Mouse (Mus musculus) hindbrain, embryonic 11.5 days (tissue): Measurements from ENCODE around the gene Itpr1. TPM values are rescaled to one million over a fixed set of nuclear protein-coding genes. Genes with fewer than 3 reads are reported as not detected.

ENCODE experiments used
- ATAC-seq: fragments of 200-750 bp; cut with Nextera tagmentation; 2 replicates; pipeline ENCODE4 v1.8.0; 2017; ENCODE audit warnings: mild to moderate bottlenecking, moderate TSS enrichment, moderate library complexity; ENCODE audit not compliant: low FRiP score
- DNase-seq: peaks from one replicate; pipeline ENCODE4 v3.0.0-alpha.2; 2015; ENCODE audit warnings: low spot score
- H3K27ac ChIP-seq: fragments of 300-500 bp; sonication (generic); 2 replicates; pipeline ENCODE4 v1.5.1; 2014; ENCODE audit warnings: mild to moderate bottlenecking, low read depth, low read length
- H3K27me3 ChIP-seq: fragments of 300-500 bp; sonication (generic); 2 replicates; pipeline ENCODE4 v1.6.1; 2014; ENCODE audit warnings: mild to moderate bottlenecking, low read length, moderate library complexity, mixed read lengths; ENCODE audit not compliant: control insufficient read depth, insufficient read depth
- H3K36me3 ChIP-seq: fragments of 300-500 bp; sonication (generic); 2 replicates; pipeline ENCODE4 v1.6.1; 2014; ENCODE audit warnings: mild to moderate bottlenecking, low read length, moderate library complexity, mixed read lengths; ENCODE audit not compliant: control insufficient read depth, insufficient read depth
- H3K4me1 ChIP-seq: fragments of 300-500 bp; sonication (generic); replicated peaks from 2 replicates; pipeline ENCODE4 v1.6.1; 2014; ENCODE audit warnings: low read length, mixed read lengths; ENCODE audit not compliant: control insufficient read depth, insufficient read depth
- H3K4me2 ChIP-seq: fragments of 300-500 bp; sonication (generic); replicated peaks from 2 replicates; pipeline ENCODE4 v1.6.1; 2014; ENCODE audit warnings: mild to moderate bottlenecking, low read depth, low read length
- H3K4me3 ChIP-seq: fragments of 300-500 bp; sonication (generic); 2 replicates; pipeline ENCODE4 v1.5.1; 2014; ENCODE audit warnings: low read depth, low read length
- H3K9ac ChIP-seq: fragments of 300-500 bp; sonication (generic); 2 replicates; pipeline ENCODE4 v1.6.1; 2014; ENCODE audit warnings: low read depth, low read length
- H3K9me3 ChIP-seq: fragments of 300-500 bp; sonication (generic); 2 replicates; pipeline ENCODE4 v1.6.1; 2016; ENCODE audit warnings: low read length; ENCODE audit not compliant: control insufficient read depth
- whole genome bisulfite sequencing: fragments of 180-500 bp; shearing (Covaris S2); extraction: QIAGEN DNeasy Blood & Tissue Kit; methylation state at CpG from one replicate; pipeline ENCODE4 v1.1.7; 2014; 5-methylcytosine and 5-hydroxymethylcytosine counted together
- polyA plus RNA-seq: library from polyadenylated mRNA; unstranded; fragments of >200 nt; fragmentation: Nextera tagmentation; extraction: Ambion mirVana; gene quantifications from 2 replicates; pipeline ENCODE4 v1.2.1, GENCODE M21; 2014

The Itpr1 gene
- polyA plus RNA-seq, 1 experiment from 2014 or later: 9.6 TPM

DNA sequence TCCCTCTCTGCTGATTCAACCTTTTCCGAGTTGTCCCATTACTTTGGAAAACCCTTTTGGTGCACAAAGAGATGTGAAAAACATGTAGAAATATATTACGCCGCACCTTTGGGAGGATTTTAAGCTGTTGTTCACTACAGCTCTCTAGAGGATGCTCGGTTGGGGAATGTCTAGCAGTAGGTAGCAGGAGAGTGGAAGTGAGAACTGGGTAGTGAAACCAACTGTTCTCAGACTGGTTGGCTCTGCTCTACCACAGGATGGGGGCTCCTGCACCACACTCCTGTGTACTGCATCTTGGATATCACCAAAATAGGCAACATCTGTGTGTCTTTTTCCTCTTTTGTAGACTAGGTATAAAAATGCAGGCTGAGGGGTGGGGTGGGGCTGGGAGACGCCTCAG is 10.0 kb downstream of the Itpr1 start:
- ATAC-seq (no peak), DNase-seq (no peak)
- WGBS: 96% methylated on average over 5 of the region's 5 CpGs
- no peaks in the 10 kb centered on the region for H3K9me3 ChIP-seq
- H3K27me3 ChIP-seq: no peaks in the 10 kb centered on the region
- no peaks in the 10 kb centered on the region for H3K36me3 ChIP-seq
- no peak overlapping the region for H3K4me2 ChIP-seq
- H3K9ac ChIP-seq: no peak overlapping the region
- H3K4me1 ChIP-seq: no peaks in the 10 kb centered on the region
- no peak overlapping the region for H3K27ac ChIP-seq
- H3K4me3 ChIP-seq: no peak overlapping the region

DNA sequence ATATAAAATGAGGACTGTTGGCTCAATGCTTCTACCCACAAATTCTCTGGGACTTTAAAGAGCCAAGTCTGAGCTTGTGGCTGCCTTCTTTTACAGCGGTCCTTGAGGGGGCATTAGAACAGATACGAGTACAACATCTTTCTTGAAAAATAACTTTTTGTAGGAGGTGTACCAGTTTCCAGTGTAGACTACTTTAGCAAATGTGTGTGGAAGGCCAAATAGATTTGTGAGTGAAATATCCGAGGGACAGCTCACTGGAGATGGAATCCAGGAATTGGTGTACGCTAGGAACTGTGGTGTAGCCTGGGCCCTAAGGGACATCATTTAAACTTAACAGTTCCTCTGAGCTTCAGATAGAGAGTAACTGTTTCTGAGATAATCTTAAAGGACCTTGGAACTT is 11.5 kb downstream of the Itpr1 start:
- no peak overlapping the region for H3K4me2 ChIP-seq
- H3K9ac ChIP-seq: no peak overlapping the region
- no peak overlapping the region for H3K27ac ChIP-seq
- DNase-seq (no peak), ATAC-seq (no peak)
- no peak overlapping the region for H3K4me3 ChIP-seq
- 96% methylated on average over 4 of the region's 4 CpGs for WGBS
- H3K4me1 ChIP-seq: no peaks in the 10 kb centered on the region
- no peaks in the 10 kb centered on the region for H3K27me3 ChIP-seq
- no peaks in the 10 kb centered on the region for H3K36me3 ChIP-seq
- H3K9me3 ChIP-seq: no peaks in the 10 kb centered on the region

DNA sequence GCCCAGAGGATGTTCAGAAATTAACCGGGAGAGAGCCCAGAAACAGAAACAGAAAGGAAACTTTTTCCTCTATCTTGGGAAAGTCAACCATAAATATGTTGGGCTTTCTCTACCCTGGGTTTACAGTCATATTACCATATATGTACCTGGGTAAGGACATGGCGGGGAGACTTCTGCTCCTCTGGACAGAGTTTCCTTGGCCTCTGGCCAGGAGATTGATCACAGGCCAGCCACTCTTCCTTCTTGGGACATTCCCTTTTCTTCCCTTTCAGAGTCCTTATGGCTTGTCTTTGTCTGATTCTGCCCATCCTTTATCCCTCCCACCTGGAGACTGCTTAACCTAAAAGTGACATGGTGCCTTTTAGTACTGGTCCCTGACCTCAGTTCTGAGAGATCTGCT is 12.1 kb downstream of the Itpr1 start:
- WGBS: 86% methylated on average over 2 of the region's 2 CpGs

GRCm38 (mm10) chr6:108226230-108226629 is 13.3 kb downstream of the Itpr1 start:
- Histone ChIP-seq H3K9me3 (no peaks in the 10 kb centered on the region), H3K27ac (no peak overlapping the region), H3K4me3 (no peak overlapping the region), H3K4me1 (no peaks in the 10 kb centered on the region), H3K4me2 (no peak overlapping the region), H3K36me3 (no peaks in the 10 kb centered on the region), H3K9ac (no peak overlapping the region), H3K27me3 (no peaks in the 10 kb centered on the region)
- no peak for ATAC-seq
- WGBS: 57% methylated on average over 7 of the region's 7 CpGs
- DNase-seq: no peak

More for the DNA sequence above, 12.1 kb downstream of the Itpr1 start:
- Histone ChIP-seq H3K9me3 (no peaks in the 10 kb centered on the region), H3K27me3 (no peaks in the 10 kb centered on the region), H3K4me1 (no peaks in the 10 kb centered on the region), H3K4me3 (no peak overlapping the region), H3K9ac (no peak overlapping the region), H3K4me2 (no peak overlapping the region), H3K36me3 (no peaks in the 10 kb centered on the region), H3K27ac (no peak overlapping the region)
- no peak for DNase-seq
- no peak for ATAC-seq

DNA sequence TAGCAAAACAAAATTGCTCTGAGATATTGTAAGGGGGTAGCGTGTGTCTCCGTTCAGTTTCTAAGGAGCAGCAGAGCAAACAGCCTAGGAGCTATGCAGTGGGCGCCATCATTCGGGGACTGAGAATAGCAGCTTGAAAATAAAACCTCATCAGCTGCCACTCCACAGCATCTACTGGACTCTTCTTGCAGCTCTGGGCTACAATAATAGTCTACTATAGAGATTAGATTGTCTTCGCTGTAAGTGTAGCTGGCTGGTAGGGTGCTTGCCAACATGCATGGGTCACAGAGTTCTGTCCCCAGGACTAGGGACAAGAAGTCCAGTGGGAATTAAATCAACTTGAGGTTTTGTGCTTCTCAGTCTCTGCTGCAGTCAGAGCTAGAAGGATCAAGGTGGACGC is 14.6 kb downstream of the Itpr1 start:
- no peak overlapping the region for H3K9ac ChIP-seq
- ATAC-seq: no peak
- H3K27ac ChIP-seq: no peak overlapping the region
- no peaks in the 10 kb centered on the region for H3K9me3 ChIP-seq
- no peaks in the 10 kb centered on the region for H3K27me3 ChIP-seq
- DNase-seq: no peak
- no peaks in the 10 kb centered on the region for H3K4me1 ChIP-seq
- 90% methylated on average over 6 of the region's 6 CpGs for WGBS
- no peaks in the 10 kb centered on the region for H3K36me3 ChIP-seq
- H3K4me2 ChIP-seq: no peak overlapping the region
- H3K4me3 ChIP-seq: no peak overlapping the region

DNA sequence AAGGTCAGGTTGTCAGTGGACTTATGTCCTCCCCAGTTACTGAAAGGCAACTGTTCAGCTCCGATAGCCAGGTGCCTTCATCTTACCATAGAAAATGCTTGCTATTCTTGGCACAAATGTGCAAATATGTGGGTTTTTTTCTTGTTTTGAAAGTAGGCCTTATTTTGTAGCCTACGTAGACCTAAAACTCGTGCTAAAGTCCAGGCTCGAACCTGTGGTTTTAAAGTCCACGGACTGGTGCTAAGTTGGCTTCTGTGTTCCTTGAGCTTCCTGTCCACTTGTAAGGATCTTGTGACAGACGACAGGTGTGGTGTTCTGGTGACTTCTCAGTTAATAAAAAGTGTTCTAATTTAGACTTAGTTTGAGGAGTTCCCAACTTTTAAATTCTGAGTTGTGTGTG is 15.2 kb downstream of the Itpr1 start:
- 73% methylated on average over 6 of the region's 6 CpGs for WGBS
- no peaks in the 10 kb centered on the region for H3K36me3 ChIP-seq
- no peaks in the 10 kb centered on the region for H3K27me3 ChIP-seq
- DNase-seq (no peak), ATAC-seq (no peak)
- no peaks in the 10 kb centered on the region for H3K4me1 ChIP-seq
- no peaks in the 10 kb centered on the region for H3K9me3 ChIP-seq
- H3K27ac ChIP-seq: no peak overlapping the region
- H3K4me2 ChIP-seq: no peak overlapping the region
- H3K9ac ChIP-seq: no peak overlapping the region
- no peak overlapping the region for H3K4me3 ChIP-seq

DNA sequence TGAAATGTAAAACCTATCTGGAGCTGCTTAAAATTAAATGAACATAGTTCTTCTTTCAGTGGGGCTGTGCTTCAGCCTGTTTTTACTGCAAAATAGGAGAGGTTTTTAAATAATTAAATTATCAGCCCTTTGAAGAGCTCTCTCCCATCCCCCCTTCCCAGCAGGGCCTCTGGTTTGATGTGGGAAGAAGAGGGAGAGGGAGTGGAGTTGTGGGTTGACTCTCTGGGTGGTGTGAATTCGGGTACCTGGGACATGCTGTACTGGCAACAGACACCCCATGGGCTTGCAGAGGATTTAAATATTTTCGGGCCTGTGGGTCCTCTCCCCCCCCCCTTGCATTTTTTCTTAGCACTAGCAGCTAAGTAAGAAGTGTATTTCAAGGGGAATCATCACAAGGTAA is 15.7 kb downstream of the Itpr1 start:
- Histone ChIP-seq H3K27me3 (no peaks in the 10 kb centered on the region), H3K36me3 (no peaks in the 10 kb centered on the region), H3K4me1 (no peaks in the 10 kb centered on the region), H3K9ac (no peak overlapping the region), H3K27ac (no peak overlapping the region), H3K4me2 (no peak overlapping the region), H3K9me3 (no peaks in the 10 kb centered on the region), H3K4me3 (no peak overlapping the region)
- DNase-seq: no peak
- no peak for ATAC-seq
- 9% methylated on average over 2 of the region's 2 CpGs for WGBS

GRCm38 (mm10) chr6:108230608-108231007 is 17.7 kb downstream of the Itpr1 start:
- Histone ChIP-seq H3K9me3 (no peaks in the 10 kb centered on the region), H3K36me3 (no peaks in the 10 kb centered on the region), H3K4me2 (no peak overlapping the region), H3K9ac (no peak overlapping the region), H3K4me1 (no peaks in the 10 kb centered on the region), H3K27ac (no peak overlapping the region), H3K27me3 (no peaks in the 10 kb centered on the region), H3K4me3 (no peak overlapping the region)
- 92% methylated on average over 3 of the region's 3 CpGs for WGBS
- DNase-seq (no peak), ATAC-seq (no peak)

DNA sequence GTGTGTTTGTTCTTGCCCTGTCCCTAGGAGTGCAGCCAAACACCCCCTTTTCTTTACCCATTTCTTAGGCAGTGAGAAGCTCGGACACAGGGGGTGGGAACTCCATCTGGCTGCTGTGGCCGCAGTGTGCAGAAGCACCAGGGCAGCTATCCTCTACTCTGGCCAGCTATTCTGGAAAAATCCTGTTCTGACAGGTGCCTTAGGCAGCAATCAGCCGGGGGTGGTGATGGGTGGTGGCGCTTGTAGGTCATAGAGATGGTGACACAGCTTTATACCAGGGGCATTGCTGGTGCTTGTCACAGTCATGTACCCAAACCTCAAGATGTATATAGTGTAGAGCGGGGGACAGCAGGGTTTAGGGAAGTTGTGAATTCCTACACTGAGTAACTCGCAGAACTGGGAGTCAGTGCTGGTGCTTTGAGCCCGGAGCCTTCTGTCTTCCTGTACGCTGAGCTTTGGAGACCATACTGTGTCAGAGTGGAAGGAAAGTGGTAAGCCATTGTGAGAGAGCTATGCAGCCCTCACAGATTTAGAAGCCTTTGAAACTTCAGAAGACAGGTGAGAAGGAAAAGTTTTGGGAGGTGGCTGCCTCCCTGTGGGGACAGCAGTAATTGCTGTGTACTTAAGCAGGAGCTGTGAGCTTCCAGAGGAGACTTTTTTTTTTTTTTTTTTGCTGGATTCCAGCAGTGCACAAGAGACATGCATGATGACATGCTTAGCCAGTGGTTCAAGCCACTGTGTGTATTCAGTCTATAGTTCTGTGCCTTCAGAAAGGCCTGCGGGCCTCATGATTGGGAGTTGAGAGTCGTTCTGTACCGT is 19.2 kb downstream of the Itpr1 start:
- Histone ChIP-seq H3K4me3 (no peak overlapping the region), H3K4me2 (no peak overlapping the region), H3K9ac (no peak overlapping the region), H3K36me3 (no peaks in the 10 kb centered on the region), H3K27ac (no peak overlapping the region), H3K27me3 (no peaks in the 10 kb centered on the region), H3K4me1 (no peaks in the 10 kb centered on the region), H3K9me3 (no peaks in the 10 kb centered on the region)
- 83% methylated on average over 11 of the region's 11 CpGs for WGBS
- DNase-seq: no peak
- no peak for ATAC-seq
